Mouse (Mus musculus) inflammation-experienced regulatory T-cells, adult 6 months (primary cell): Measurements from ENCODE around the gene Eaf2. TPM values are rescaled to one million over a fixed set of nuclear protein-coding genes. Genes with fewer than 3 reads are reported as not detected.

ENCODE experiments used
- ATAC-seq: one replicate; pipeline ENCODE4 v1.8.0; 2017
- polyA plus RNA-seq, 3 experiments: library from polyadenylated mRNA; unstranded; fragments of 100-300 nt; shearing (Covaris generic); gene quantifications; one replicate each; pipeline ENCODE4 v1.2.1; 2017

Gene Eaf2
- polyA plus RNA-seq, 3 experiments from 2014 or later: 0.36 to 2.0 (median 0.63) TPM

DNA sequence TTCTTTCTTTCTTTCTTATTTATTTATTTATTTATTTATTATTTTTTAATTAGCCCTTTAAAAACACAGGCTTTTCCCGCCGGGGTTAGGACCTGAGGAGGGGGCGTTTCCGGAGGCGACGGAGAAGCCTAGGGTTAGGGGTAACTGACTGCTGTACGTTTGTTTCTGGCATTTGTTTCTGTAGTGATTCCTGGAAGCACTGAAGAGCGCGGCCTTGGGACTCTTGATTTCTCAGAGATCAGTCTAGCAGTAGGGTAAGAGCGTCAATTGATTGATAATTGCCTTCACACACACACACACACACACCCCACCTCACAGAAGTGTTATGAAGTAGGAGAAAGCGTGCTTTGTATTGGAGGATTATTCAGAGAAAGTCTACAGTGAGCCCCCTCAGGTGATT lies 46.0 kb downstream of the Eaf2 start:
- peak; percentile 7 for ATAC-seq

DNA sequence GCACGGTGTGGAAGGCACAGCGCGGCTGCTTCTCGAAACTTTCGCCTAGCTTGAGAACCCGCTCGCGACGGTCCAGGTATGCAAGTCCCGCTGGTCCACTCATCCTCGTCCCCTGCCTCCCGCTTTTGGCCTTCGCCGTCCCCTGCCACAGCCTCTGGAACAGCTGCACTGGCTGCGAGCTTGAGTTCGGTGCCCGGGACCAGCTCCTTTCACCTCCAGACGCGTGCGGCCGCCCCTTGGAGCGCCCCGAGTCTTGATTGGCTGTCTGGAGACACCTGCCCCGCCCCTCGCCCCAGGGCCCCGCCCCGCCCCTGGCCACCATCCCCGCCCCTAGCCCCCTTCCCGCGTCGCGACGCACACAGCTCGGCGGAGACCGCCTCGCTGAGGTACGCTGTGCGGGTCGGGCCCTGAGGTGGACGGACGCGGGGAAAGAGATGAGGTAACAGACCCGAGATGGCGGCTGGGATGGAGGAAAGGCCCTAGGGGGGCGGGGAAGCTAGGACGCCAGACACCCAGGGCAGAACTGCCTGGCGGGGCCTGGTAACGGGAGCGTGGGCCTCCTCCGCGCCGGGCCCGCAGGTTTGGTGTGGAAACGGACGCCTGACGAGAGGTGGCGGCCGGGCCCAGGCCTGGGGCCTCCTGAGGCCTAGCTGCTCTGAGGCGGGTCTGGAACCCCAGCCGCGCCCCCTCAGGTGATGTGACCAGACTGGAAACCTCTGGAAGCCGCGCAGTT lies 46.6 kb downstream of the Eaf2 start, which contains the start of gene Iqcb1:
TSS of gene Iqcb1 (plus strand) at position 332 of the 733 bp plus-strand sequence.
- ATAC-seq: peak; percentile 90

DNA sequence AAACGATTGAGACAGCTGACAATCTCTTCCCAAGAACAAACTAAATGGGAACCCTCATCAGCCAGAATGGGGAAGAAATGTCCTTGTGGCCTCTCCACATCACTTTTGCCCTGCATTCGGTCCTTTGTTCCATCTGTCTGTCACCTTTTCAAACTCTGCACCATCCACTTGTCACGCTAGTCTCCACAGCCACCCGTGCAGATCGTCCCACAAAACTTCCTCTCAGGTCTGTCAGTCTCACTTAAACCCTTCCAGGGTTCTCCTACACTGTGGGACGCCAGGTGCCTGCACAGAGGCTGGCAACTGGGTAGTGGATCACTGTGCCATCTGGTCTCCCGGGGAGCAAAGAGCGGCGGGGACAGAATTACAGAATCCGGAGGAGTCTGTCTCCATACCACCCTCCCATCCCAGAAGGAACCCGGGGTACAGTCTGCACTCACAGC lies 47.2 kb downstream of the Eaf2 start:
- peak; percentile 27 for ATAC-seq

DNA sequence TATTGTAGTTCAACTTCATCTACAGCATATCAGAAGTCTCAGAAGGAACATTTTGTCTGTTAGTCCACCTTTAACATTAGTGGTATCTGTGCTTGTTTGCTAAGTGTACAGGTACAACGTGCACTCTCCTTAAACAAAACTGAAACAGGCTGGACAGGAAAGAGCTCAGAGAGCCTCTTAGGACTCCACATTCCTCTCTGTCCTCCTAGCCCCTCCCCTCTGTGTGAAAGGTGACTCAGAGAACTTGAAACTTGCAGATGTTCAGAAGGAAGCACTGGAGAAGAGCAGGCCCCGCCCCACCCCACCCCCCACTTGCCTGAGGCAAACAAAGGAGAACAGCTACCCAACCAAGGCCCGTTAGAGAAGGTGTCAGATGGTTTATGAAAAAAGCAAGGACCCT lies 53.3 kb downstream of the Eaf2 start:
- ATAC-seq: no peak

DNA sequence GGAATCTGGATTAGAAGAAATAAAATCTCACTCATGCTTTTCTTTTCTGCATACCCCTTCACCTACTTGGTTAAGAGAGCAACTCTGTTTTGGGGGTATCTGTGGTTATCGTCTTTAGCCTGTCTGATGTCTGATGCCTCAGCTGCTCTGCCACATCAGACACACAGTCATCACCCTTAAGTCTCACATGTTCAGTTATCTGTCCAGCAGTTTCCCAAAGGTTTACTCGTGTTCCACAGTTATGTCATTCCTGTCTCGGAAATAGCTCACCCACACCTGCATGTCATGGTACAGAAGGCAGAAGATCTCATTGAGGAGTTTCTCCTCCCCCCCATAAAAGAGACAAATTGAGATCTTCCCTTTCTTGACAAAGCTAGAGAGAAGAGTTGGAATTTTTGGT lies 54.1 kb downstream of the Eaf2 start:
- no peak for ATAC-seq

DNA sequence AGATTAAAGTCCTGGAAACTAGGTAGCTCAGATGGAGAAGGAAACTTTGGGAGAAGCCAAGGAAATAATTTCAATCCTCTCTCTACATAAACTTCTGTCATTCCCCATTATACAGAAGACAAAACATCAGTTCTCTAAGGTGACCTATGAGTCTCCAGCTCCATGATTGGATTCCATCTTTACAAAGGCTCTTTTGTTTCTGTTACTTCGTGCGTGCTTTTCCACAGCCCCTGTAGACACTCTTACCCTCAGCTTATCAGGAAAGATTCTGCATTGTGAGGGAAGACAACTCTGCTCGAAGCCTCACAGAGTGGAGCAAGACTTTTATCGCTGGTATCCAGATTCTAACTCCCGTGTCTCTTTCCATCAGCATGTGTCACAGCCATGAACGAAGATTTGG lies 54.8 kb downstream of the Eaf2 start:
- ATAC-seq: no peak

DNA sequence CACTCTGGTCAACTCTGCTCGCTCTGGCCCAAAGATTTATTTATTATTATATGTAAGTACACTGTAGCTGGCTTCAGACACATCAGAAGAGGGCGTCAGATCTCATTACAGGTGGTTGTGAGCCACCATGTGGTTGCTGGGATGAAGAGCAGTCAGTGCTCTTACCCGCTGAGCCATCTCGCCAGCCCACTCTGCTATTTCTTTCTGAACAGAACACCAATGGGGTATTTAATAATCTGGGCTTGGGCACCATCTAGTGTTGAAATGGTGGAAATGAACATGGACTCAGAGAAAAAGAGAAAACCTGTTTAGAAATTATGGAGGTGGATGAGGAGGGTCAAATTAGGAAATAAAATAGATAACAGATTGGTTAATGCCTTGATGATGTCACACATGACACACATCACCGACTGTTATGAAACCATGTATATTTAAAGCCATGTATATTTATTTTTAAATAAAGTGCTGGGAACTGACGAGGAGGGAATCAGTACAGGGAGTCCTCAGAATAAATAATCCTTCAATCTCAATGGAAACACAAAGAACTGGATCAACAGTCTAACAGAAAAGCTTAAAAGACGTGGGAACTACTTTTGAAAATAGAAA lies 57.4 kb downstream of the Eaf2 start:
- ATAC-seq: peak; percentile 99

DNA sequence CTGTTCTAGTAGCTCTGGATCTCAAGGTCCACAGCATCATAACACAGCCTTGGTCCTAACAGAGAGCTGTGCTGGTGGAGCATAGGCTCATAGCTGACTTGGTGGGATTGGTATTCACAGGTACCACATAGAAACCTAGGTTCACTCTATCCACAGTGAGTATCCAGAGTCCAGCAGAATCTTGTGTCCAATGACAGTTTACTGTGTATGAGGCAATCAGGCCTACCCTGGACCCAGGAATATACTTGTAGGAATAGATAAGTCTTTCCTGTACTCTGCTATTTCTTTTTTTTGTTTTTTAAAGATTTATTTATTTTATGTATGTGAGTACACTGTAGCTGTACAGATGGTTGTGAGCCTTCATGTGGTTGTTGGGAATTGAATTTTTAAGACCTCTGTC lies 57.9 kb downstream of the Eaf2 start:
- no peak for ATAC-seq

DNA sequence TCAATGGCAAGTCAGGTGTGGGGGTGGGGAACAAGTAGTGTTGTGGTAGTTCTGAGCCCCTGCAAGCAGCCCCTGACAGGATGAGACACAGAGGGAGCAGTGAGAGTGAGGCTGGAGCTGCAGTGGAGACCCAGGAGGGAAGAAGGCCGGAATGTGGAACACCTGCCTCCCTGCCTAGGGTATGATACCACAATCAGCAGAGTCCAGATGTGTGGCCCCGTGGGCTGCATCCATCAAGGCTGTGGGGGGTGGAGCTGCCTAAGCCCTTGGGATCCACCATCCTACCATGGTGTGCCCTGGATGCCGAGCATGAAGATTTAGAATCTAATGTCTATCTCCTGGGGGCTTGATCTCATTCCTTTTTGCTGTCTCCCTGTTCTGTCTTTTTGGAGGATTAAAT lies 61.1 kb downstream of the Eaf2 start:
- no peak for ATAC-seq

DNA sequence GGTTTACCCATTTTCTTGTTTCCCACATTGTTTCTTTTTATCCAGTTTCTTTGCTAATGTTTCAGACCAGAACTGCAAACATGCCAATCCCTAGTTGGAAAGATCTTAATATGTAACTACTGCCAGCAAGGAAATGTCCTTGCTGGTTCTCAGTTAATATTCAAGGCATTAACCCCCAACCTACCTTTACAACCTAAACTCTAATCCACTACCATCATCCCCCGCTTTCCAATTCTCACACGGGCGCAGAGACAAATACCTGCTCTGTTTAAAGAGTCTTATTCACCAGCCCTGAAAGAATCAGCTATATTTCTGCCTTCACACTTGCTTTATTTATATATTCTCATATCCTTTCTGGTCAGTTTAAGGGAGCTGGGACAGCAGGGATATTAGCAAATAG lies 66.2 kb downstream of the Eaf2 start:
- no peak for ATAC-seq

DNA sequence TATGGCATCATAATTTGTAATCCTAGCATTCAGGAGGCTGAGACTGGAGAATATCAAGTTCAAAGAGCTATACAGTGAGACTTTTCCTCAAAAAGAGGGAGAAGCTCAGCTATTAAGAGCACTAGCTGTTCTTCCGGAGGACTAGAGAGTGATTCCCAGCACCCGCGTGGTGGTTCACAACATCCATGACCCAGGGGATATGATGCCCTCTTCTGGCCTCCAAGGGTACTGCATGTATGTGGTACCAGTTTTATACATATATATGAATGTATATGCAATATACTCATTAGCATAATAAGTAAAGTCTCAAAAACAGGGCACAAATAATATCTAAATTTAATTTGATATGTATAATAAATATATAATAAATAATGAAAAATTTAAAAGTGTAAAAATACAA lies 72.4 kb downstream of the Eaf2 start:
- no peak for ATAC-seq

DNA sequence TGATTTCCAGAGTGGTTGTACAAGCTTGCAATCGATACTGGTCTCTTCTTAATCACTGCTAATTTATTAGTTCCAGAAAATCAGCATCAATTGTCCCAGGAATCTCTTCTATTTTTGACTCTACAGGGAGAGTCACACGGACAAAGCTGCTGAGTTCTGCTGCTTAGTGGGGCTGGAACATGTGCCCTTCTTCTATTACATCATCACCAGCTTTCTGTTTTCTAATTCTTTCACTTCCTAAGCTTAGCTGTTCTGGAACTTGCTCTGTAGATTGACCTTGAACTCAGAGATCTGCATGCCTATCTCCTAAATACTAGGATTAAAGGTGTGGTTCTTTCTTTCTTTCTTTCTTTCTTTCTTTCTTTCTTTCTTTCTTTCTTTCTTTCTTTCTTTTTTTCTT lies 76.5 kb downstream of the Eaf2 start:
- ATAC-seq: no peak

DNA sequence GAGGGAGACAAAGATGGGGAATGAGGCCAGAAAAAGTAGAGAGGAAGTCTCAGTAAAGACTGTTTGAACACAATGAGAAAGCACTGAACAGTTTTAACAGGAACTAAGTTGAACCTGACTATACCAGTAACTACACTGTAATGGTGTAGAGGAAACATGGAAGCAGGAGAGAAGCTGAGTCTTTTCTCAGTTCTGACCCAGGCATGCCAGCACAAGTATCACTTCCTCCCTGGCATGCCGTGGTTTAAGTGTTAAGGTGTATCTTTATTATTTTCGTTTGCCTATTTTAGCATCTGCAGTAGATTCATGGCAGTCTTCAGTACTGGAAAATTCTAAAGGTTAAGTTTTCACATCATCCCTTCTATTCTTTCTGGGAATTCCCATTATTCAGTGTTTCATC lies 79.8 kb downstream of the Eaf2 start:
- no peak for ATAC-seq

DNA sequence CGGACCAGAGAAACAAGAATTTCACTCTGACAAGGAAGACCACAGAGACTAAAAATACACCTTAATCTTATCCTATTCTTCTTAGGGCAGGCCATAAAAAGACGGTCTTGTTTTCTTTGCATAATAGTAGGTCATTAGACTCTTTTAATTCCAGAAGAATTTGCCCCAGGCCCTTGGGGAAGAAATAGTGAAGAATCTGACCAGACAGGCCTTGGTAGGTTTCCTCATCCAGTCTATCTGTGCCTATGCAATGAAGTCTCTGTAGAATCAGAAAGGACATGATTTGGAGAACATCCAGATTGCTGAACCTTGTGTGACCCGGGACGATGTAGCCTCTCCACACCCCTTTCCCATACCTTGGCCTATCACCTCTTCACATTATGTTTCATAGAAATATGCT lies 84.6 kb downstream of the Eaf2 start:
- no peak for ATAC-seq

DNA sequence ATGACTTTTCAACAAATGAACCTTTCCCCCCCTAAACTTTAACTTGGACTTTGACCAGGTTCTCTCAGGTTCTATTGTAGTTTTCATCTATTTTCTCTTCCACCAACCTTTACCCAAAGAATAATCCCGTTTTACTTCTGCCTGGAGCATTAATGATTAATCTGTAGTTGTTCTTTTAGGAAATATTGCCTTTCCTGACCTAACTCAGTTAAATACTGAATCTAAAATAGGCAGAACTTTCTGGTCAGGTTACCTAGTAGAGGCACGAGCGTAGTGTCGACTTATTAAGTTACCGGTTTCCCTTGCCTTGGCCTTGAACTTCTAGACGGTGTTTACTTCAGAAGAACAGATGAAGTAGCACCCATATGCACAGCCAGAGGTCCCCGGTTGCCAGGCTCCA lies 88.3 kb downstream of the Eaf2 start:
- no peak for ATAC-seq

DNA sequence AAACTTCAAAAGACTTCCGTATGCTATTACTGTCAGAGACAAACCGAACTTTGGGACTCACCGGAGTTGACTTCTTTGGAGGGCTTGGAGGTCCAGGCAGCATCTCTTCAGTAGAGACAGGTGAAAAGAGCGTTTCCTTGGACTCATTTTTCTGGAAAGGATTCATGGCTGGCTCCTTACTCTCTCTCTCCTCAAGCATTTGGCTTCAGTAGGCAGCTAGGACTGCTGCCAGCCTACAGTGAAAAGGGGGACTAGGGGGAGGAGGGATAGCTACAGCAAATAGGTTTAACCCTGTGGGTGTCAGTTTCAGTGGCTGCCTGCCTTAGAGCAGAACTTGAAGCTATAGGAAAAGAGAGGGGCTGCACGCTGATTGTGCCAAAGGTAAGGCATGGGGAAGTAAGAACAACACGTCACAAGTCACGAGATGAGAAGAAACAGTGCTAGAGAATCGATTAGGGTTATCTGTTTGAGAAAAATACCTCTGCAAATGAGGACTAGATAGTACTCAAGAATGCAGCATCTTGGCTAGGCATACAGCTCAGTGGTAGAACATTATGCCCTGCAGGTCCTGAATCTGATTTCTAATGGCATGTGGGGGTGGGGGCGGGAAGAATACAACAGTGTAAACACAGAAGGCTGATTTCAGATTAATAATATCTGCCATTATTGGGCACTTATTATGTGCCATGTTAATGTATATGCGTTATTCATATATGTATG lies 90.0 kb downstream of the Eaf2 start, which contains the start of gene Slc15a2:
TSS of gene Slc15a2 (minus strand) at position 369 of the 720 bp plus-strand sequence.
- no peak for ATAC-seq

DNA sequence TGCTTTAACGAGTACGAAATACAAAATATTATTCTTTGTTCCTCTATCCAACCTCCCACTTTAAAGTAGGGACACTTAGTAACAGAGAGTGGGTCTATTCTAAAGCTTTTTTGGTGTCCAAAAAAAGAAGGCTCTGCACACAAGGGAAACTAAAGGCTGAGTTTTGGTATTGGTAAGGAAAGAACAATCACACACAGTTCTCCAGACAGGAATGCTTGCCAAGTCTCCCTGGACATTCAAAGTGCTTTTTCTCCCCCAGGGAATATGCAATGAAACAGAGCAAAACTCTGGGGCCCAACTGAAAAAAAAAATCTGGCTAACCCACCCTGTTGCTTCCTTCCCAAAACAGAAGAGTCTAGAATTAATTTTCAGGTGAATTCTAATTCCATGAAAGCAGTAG lies 90.7 kb downstream of the Eaf2 start:
- ATAC-seq: no peak

DNA sequence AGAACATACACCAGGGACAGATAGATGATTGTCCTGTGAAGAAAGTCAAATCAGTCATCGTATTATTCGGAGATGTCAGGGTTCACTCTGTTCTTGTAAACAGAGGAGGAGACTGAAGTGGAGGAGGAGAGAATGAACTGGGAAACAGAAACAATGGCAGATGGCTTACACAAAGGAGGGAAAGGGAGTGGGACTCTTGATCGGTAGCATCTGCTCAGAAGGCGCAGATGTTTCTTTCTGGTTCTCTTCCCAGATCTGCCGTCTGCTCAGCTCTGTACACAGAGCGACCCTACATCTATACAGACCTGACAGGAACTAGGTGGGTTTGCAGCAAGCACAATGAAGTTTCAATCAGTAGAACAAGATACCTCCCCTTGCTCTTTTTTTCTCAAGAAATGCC lies 99.1 kb downstream of the Eaf2 start:
- ATAC-seq: no peak

DNA sequence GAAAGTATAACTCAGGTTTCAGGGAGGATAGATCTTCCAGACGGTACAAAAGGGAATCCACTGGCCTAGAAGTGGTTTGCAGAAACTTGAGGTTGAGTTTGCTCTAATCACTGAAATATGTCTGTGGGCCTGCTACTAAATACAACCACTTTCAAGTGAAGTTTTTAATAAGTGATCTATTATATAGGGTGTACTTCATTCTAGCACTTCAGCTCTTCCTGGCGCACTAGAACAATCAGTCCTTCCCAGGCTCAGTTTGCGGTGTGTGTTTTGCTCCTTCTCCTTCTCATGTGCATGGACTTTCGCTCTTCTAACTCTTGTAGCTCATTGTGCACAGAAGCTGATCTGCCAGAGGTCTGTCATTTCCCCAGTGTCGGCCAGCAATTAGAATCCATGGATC lies 101.8 kb downstream of the Eaf2 start:
- no peak for ATAC-seq

DNA sequence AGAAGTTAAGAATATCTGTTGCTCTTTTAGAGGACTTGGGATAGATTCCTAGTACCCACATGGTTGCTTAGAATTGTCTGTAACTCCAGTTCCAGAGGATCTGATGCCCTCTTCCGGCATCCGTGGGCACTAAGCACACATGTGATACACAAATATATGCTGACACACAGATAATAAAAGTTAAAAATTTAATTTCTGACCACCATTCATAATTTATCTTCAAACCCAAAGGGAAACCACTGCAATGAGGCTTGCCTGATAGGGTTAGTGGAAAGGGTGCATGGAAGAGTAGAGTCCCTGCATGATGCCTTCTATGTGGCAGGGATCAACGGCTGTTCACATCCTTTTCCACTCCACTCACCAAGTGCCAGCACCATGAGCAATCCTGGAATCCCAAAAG lies 103.1 kb downstream of the Eaf2 start:
- no peak for ATAC-seq

DNA sequence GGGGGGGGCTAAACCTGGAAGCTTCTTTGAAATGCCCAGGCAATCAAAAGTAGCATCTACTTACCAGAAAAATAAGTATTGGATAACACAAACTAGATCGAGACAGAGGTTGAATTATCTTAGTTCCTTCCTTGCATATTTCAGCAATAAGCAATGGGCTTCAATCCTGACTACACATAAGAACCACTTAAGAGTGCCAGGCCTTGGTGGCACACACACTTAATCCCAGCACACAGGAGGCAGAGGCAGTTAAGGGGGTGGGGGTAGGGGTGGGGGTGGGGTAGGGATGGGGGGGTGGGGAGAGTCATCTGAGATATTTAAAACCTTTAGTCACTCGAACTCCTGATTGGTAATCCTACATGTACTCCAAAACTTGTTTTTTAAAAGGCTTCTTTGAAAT lies 103.6 kb downstream of the Eaf2 start:
- no peak for ATAC-seq

DNA sequence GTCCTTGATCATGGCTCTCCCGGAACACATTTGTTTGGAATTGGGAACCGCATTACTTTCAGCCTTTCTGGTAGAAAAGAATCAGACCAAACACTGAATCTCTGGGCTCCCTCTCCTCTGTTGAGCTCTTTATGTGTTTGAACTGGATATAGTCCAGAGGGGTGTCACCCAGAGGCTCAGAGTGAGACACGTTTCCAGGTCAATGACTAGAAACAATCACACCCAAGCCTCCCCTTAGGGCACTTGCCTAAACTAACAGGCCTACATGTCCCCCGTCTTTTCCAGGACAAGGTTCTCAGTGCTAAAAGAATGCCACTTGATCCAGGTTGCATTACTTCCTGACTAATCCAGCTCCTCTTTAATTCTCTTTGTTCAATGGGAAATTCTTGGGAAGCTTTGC lies 104.0 kb downstream of the Eaf2 start:
- ATAC-seq: no peak

DNA sequence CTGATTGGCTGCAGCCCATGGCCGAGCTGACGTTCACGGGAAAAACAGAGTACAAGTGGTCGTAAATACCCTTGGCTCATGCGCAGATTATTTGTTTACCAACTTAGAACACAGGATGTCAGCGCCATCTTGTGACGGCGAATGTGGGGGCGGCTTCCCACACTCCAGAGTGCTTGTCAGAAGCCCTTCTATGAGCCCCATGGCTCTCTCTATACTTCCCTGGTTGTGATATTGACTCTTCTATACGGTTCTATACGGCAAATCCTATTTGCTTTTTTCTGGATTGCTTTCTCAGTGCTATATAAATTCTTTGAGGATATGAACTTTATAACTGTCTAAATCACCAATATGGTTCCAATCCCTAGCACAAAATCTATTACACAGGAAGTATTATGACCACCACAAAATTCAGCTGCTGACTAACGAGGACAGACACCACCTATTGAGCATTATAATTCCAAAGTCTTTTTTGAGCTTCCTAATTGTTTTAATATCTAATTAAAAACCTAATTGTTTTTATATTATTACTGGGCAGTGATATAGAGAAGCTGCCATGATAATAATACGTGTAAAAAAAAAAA lies 104.5 kb downstream of the Eaf2 start:
- ATAC-seq: peak; percentile 94

DNA sequence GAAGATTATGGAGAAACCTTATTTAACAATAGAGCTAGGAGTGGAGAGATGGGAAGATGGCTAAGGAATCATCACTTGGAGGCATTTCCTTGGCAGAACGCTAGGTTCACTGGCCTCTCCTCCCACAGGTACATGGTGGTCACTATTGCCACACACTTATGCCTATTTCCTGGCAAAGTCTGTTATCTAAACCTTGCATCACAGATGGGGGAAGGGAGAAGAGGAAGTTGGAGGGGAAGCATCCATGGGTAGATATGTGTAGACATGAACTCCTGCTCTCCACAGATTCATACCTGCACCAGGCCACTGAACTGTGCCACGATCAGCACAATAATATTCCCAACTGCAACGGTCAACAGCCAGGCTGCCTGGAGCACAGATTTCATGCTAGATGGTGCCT lies 122.8 kb downstream of the Eaf2 start:
- ATAC-seq: no peak
